ENCODE assay signal across 9 mouse cellular contexts in genomic region chr11:100203448-100203847, GRCm38 (mm10). TPM values are rescaled to one million over a fixed set of nuclear protein-coding genes. Genes with fewer than 3 reads are reported as not detected.
A peak's percentile ranks its signal among the peaks of the same experiment; 100 is the strongest.
DNase-seq lines count a peak whose midpoint lies in the region; ATAC-seq and TF ChIP-seq lines count a peak whose summit lies in the region.
"Had no signal": no experiment of that assay in that cellular context is flagged by ENCODE, and none has a peak within 500 bp of the region (broad histone marks: within the 10 kb centered on the region; RNA-seq: fewer than 3 reads in every experiment).

No protein-coding gene starts in this region.

- H3K9me3 ChIP-seq in forebrain, embryonic 14.5 days (replicated peaks; ENCODE audit: control insufficient read depth, low read length) = no peaks in the 10 kb centered on the region
- H3K9me3 ChIP-seq in forebrain, embryonic 13.5 days (replicated peaks) = no peaks in the 10 kb centered on the region

- H3K4me2 ChIP-seq in forebrain, embryonic 14.5 days (ENCODE audit: low read length) = no peak overlapping the region
- H3K4me2 ChIP-seq in forebrain, embryonic 13.5 days = no peak overlapping the region

- 26% methylated on average over 6 of the region's 6 CpGs for WGBS in forebrain, embryonic 14.5 days
- WGBS in forebrain, embryonic 13.5 days = 20% methylated on average over 6 of the region's 6 CpGs
- WGBS in thymus, adult 2 months = 22% methylated on average over 6 of the region's 6 CpGs

- no peaks in the 10 kb centered on the region for H3K36me3 ChIP-seq in forebrain, embryonic 14.5 days (ENCODE audit: control insufficient read depth, insufficient read depth, low read length)
- no peaks in the 10 kb centered on the region for H3K36me3 ChIP-seq in forebrain, embryonic 13.5 days (ENCODE audit: poor library complexity, severe bottlenecking)
- no peaks in the 10 kb centered on the region for H3K36me3 ChIP-seq in thymus, adult 2 months (ENCODE audit: control insufficient read depth, insufficient read depth, low read length)

- no peaks in the 10 kb centered on the region for H3K27me3 ChIP-seq in forebrain, embryonic 14.5 days (replicated peaks; ENCODE audit: control insufficient read depth, insufficient read depth, low read length)
- H3K27me3 ChIP-seq in forebrain, embryonic 13.5 days = no peaks in the 10 kb centered on the region
- H3K27me3 ChIP-seq in thymus, adult 2 months (ENCODE audit: control insufficient read depth, insufficient read depth, low read length) = no peaks in the 10 kb centered on the region

- ATAC-seq in forebrain, embryonic 14.5 days = no peak
- ATAC-seq in forebrain, embryonic 13.5 days = no peak

- no peak for TF ChIP-seq CTCF in thymus, adult 2 months (IDR thresholded peaks at IDR 0.05; ENCODE audit: borderline replicate concordance, control insufficient read depth, extremely low read depth, insufficient read depth, low read length, poor library complexity)

- H3K4me3 ChIP-seq in forebrain, embryonic 14.5 days (ENCODE audit: low read depth, low read length) = no peak overlapping the region
- no peak overlapping the region for H3K4me3 ChIP-seq in forebrain, embryonic 13.5 days
- H3K4me3 ChIP-seq in thymus, adult 2 months (ENCODE audit: control insufficient read depth, insufficient read depth, low read length) = no peak overlapping the region

- no peak overlapping the region for H3K9ac ChIP-seq in forebrain, embryonic 14.5 days (ENCODE audit: low read length)
- H3K9ac ChIP-seq in forebrain, embryonic 13.5 days = no peak overlapping the region

- H3K4me1 ChIP-seq in forebrain, embryonic 14.5 days (ENCODE audit: control insufficient read depth, insufficient read depth, low read length) = no peaks in the 10 kb centered on the region
- no peaks in the 10 kb centered on the region for H3K4me1 ChIP-seq in forebrain, embryonic 13.5 days
- H3K4me1 ChIP-seq in thymus, adult 2 months (replicated peaks; ENCODE audit: control insufficient read depth, insufficient read depth, low read length) = no peaks in the 10 kb centered on the region

- H3K27ac ChIP-seq in forebrain, embryonic 14.5 days (ENCODE audit: low read depth, low read length) = no peak overlapping the region
- H3K27ac ChIP-seq in forebrain, embryonic 13.5 days = no peak overlapping the region
- H3K27ac ChIP-seq in thymus, adult 2 months (ENCODE audit: control insufficient read depth, insufficient read depth, low read length) = no peak overlapping the region

- peak; percentile 14 for DNase-seq in forebrain, embryonic 14.5 days (ENCODE audit: low spot score)
- peak; percentile 39 for DNase-seq in thymus, postnatal 4 days
- no peak for DNase-seq in thymus, adult 2 months
- DNase-seq in kidney, postnatal 14 days = peak; percentile 45
- DNase-seq in testis, postnatal 10 days (ENCODE audit: low spot score) = peak; percentile 77
- no peak for DNase-seq in cerebellum, postnatal 4 days (ENCODE audit: low spot score in 2 of 2)
- DNase-seq in B cell, adult 2 months = no peak

- TF ChIP-seq POLR2A in thymus, adult 2 months (IDR thresholded peaks at IDR 0.05; ENCODE audit: control insufficient read depth, extremely low read depth, insufficient read depth, low read length, poor library complexity) = no peak

RNA-seq across cellular contexts. Expression of gene Krt14, which starts 3.9 kb away (rescaled TPM):
- polyA plus RNA-seq in forebrain, embryonic 14.5 days (2014; fragmentation: Nextera tagmentation; extraction: Ambion mirVana) = 0.20 TPM in 1 of 2 replicates, not detected in the other
- 0.13 and 0.38 TPM in 2 replicates for polyA plus RNA-seq in forebrain, embryonic 13.5 days (2015; fragmentation: Nextera tagmentation; extraction: Ambion mirVana)
- polyA plus RNA-seq in thymus, adult 2 months (2012; rRNA removed) = 59.7 and 80.7 TPM in 2 replicates

RNA-seq across cellular contexts. Expression of gene Krt9, which starts 10.4 kb away (rescaled TPM):
- polyA plus RNA-seq in forebrain, embryonic 14.5 days (2014; fragmentation: Nextera tagmentation; extraction: Ambion mirVana) = not detected in 2 replicates
- not detected in 2 replicates for polyA plus RNA-seq in forebrain, embryonic 13.5 days (2015; fragmentation: Nextera tagmentation; extraction: Ambion mirVana)
- 0.31 and 0.42 TPM in 2 replicates for polyA plus RNA-seq in thymus, adult 2 months (2012; rRNA removed)
- polyA plus RNA-seq: liver, embryonic 16.5 days had no signal

RNA-seq across cellular contexts. Expression of gene Krt16, which starts 45.3 kb away (rescaled TPM):
- polyA plus RNA-seq in forebrain, embryonic 14.5 days (2014; fragmentation: Nextera tagmentation; extraction: Ambion mirVana) = not detected in 2 replicates
- not detected in 2 replicates for polyA plus RNA-seq in forebrain, embryonic 13.5 days (2015; fragmentation: Nextera tagmentation; extraction: Ambion mirVana)
- polyA plus RNA-seq in thymus, adult 2 months (2012; rRNA removed) = 4.1 and 4.8 TPM in 2 replicates
- polyA plus RNA-seq: liver, embryonic 16.5 days had no signal

RNA-seq across cellular contexts. Expression of gene Krt19, which starts 55.0 kb away (rescaled TPM):
- polyA plus RNA-seq in forebrain, embryonic 14.5 days (2014; fragmentation: Nextera tagmentation; extraction: Ambion mirVana) = 0.22 and 1.2 TPM in 2 replicates
- 0.23 and 0.49 TPM in 2 replicates for polyA plus RNA-seq in forebrain, embryonic 13.5 days (2015; fragmentation: Nextera tagmentation; extraction: Ambion mirVana)
- 8.7 and 13.0 TPM in 2 replicates for polyA plus RNA-seq in thymus, adult 2 months (2012; rRNA removed)

RNA-seq across cellular contexts. Expression of gene Krt17, which starts 57.4 kb away (rescaled TPM):
- polyA plus RNA-seq in forebrain, embryonic 14.5 days (2014; fragmentation: Nextera tagmentation; extraction: Ambion mirVana) = 0.14 and 0.23 TPM in 2 replicates
- polyA plus RNA-seq in forebrain, embryonic 13.5 days (2015; fragmentation: Nextera tagmentation; extraction: Ambion mirVana) = 0.19 and 0.37 TPM in 2 replicates
- polyA plus RNA-seq in thymus, adult 2 months (2012; rRNA removed) = 238 and 276 TPM in 2 replicates

Comparison
In these comparisons a context has a peak if more than half of its experiments do, and no peak if none do; other contexts are left out.
1. DNase-seq: peak in forebrain, embryonic 14.5 days (single experiment), thymus, postnatal 4 days (single experiment), kidney, postnatal 14 days (single experiment) and testis, postnatal 10 days (single experiment); none in thymus, adult 2 months (single experiment), cerebellum, postnatal 4 days (0 of 2) and B cell, adult 2 months (0 of 2).
2. RNA of gene Krt14, which starts 3.9 kb away (polyA plus RNA-seq): 59.7 to 80.7 TPM in thymus, adult 2 months; 0.13 to 0.38 TPM in forebrain, embryonic 13.5 days and 0.20 TPM in forebrain, embryonic 14.5 days; every median in the first group is over 10 times any median in the second.